Mouse (Mus musculus): ENCODE measurements around the gene Adam1a. TPM values are rescaled to one million over a fixed set of nuclear protein-coding genes. Genes with fewer than 3 reads are reported as not detected.

The Adam1a gene
- 2.1 and 2.3 TPM in 2 replicates for polyA plus RNA-seq (2012; rRNA removed; ENCODE audit: low replicate concordance)

GRCm38 (mm10) chr5:121544910-121545792, at the start of gene Adam1a, which contains the start of gene Gm42878:
Adam1a (minus strand) TSS chr5:121545482.
Gm42878 (minus strand) TSS chr5:121545482.

GRCm38 (mm10) chr5:121593451-121594401, 48.4 kb upstream of the Adam1a start, which contains the start of gene Aldh2:
Aldh2 (minus strand) TSS chr5:121593824.

GRCm38 (mm10) chr5:121545793-121546529, 679 bp upstream of the Adam1a start, which contains the start of gene Mapkapk5:
Mapkapk5 (minus strand) TSS chr5:121545905.

GRCm38 (mm10) chr5:121503231-121503630, 42.1 kb downstream of the Adam1a start, which contains the start of gene Adam1b:
Adam1b (minus strand) TSS chr5:121503435.

Other genes starting within 250 kb of the Adam1a start
- gene Trafd1, start 159.8 kb downstream of the Adam1a start, polyA plus RNA-seq (2012; rRNA removed; ENCODE audit: low replicate concordance) = 48.9 and 81.0 TPM in 2 replicates
- 1.9 and 3.2 TPM in 2 replicates for gene Naa25, start 147.5 kb downstream of the Adam1a start, polyA plus RNA-seq (2012; rRNA removed; ENCODE audit: low replicate concordance)
- gene Tmem116, start 93.6 kb downstream of the Adam1a start, polyA plus RNA-seq (2012; rRNA removed; ENCODE audit: low replicate concordance) = 2.0 and 10.1 TPM in 2 replicates
- gene Erp29, start 93.0 kb downstream of the Adam1a start, polyA plus RNA-seq (2012; rRNA removed; ENCODE audit: low replicate concordance) = 32.4 and 41.9 TPM in 2 replicates
- not detected in 2 replicates for gene Adam1b, start 42.0 kb downstream of the Adam1a start, polyA plus RNA-seq (2012; rRNA removed; ENCODE audit: low replicate concordance)
- not detected in 2 replicates for gene Gm42878, start within 50 bp of the Adam1a start, polyA plus RNA-seq (2012; rRNA removed; ENCODE audit: low replicate concordance)
- gene Mapkapk5, start 423 bp upstream of the Adam1a start, polyA plus RNA-seq (2012; rRNA removed; ENCODE audit: low replicate concordance) = 22.9 and 31.4 TPM in 2 replicates
- 386 and 645 TPM in 2 replicates for gene Aldh2, start 48.3 kb upstream of the Adam1a start, polyA plus RNA-seq (2012; rRNA removed; ENCODE audit: low replicate concordance)
- 4.2 and 6.4 TPM in 2 replicates for gene Acad12, start 73.5 kb upstream of the Adam1a start, polyA plus RNA-seq (2012; rRNA removed; ENCODE audit: low replicate concordance)
- gene Acad10, start 115.0 kb upstream of the Adam1a start, polyA plus RNA-seq (2012; rRNA removed; ENCODE audit: low replicate concordance) = 5.1 and 6.2 TPM in 2 replicates
- 11.3 and 12.9 TPM in 2 replicates for gene Brap, start 115.1 kb upstream of the Adam1a start, polyA plus RNA-seq (2012; rRNA removed; ENCODE audit: low replicate concordance)
- gene Atxn2, start 165.9 kb upstream of the Adam1a start, polyA plus RNA-seq (2012; rRNA removed; ENCODE audit: low replicate concordance) = 79.8 and 103 TPM in 2 replicates